Mouse (Mus musculus) hindbrain, embryonic 15.5 days (tissue): ENCODE measurements around the gene Ip6k3. TPM values are rescaled to one million over a fixed set of nuclear protein-coding genes. Genes with fewer than 3 reads are reported as not detected.

Experiments
- ATAC-seq: fragments of 200-750 bp; cut with Nextera tagmentation; 2 replicates; pipeline ENCODE4 v1.8.0; 2017; ENCODE audit warnings: low read depth, moderate number of reproducible peaks, moderate TSS enrichment; ENCODE audit not compliant: low FRiP score
- H3K27ac ChIP-seq: fragments of 300-500 bp; sonication (generic); replicated peaks from 2 replicates; pipeline ENCODE4 v1.5.1; 2015; ENCODE audit warnings: mild to moderate bottlenecking, inconsistent platforms
- H3K27me3 ChIP-seq: fragments of 300-500 bp; sonication (generic); 2 replicates; pipeline ENCODE4 v1.6.1; 2015; ENCODE audit warnings: control low read depth, inconsistent platforms
- H3K36me3 ChIP-seq: fragments of 300-500 bp; sonication (generic); 2 replicates; pipeline ENCODE4 v1.6.1; 2015; ENCODE audit warnings: control low read depth, inconsistent platforms
- H3K4me1 ChIP-seq: fragments of 300-500 bp; sonication (generic); replicated peaks from 2 replicates; pipeline ENCODE4 v1.6.1; 2015; ENCODE audit warnings: control low read depth, inconsistent platforms
- H3K4me2 ChIP-seq: fragments of 300-500 bp; sonication (generic); 2 replicates; pipeline ENCODE4 v1.6.1; 2015; ENCODE audit warnings: moderate library complexity, mild to moderate bottlenecking, inconsistent platforms
- H3K4me3 ChIP-seq: fragments of 300-500 bp; sonication (generic); 2 replicates; pipeline ENCODE4 v1.5.1; 2015; ENCODE audit warnings: mild to moderate bottlenecking, inconsistent platforms
- H3K9ac ChIP-seq: fragments of 300-500 bp; sonication (generic); 2 replicates; pipeline ENCODE4 v1.6.1; 2015; ENCODE audit warnings: inconsistent platforms
- H3K9me3 ChIP-seq: fragments of 300-500 bp; sonication (generic); 2 replicates; pipeline ENCODE4 v1.6.1; 2016; ENCODE audit warnings: control low read depth, inconsistent platforms
- WGBS: fragments of 180-500 bp; shearing (Covaris S2); methylation state at CpG from one replicate; pipeline ENCODE4 v1.1.7; 2015; 5-methylcytosine and 5-hydroxymethylcytosine counted together
- polyA plus RNA-seq: library from polyadenylated mRNA; unstranded; fragments of >200 nt; fragmentation: Nextera tagmentation; extraction: Ambion mirVana; gene quantifications from 2 replicates; pipeline ENCODE4 v1.2.1, GENCODE M21; 2015

Gene Ip6k3
- polyA plus RNA-seq, 1 experiment from 2014 or later = 0.26 TPM

DNA sequence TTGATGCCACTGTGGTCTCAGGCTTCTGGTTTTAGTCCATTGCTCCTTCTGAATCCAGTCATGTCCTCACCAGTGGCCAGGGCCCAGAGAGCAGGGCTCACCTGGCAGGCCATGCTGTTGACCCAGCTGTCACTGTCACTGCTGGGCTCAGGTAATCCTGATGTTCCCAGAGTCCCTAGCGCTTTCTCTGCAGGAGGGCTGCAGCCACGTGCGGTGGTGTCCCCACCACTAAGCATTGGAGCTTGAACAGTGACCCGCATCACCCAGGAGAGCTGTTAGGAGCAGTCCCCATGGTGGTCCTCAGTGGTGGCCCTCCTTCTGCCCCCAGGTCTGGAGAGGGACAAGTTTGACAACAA lies 48.1 kb downstream of the Ip6k3 start:
- 65% methylated on average over 4 of the region's 4 CpGs for WGBS
- Histone ChIP-seq H3K9me3 (no peaks in the 10 kb centered on the region), H3K4me3 (no peak overlapping the region), H3K9ac (no peak overlapping the region), H3K27me3 (no peaks in the 10 kb centered on the region), H3K4me1 (peaks cover 26% of the 10 kb centered on the region), H3K27ac (no peak overlapping the region), H3K4me2 (no peak overlapping the region), H3K36me3 (0 out of 2 replicates have a peak, but pooled peaks cover 10% of the 10 kb centered on the region)
- ATAC-seq = no peak

DNA sequence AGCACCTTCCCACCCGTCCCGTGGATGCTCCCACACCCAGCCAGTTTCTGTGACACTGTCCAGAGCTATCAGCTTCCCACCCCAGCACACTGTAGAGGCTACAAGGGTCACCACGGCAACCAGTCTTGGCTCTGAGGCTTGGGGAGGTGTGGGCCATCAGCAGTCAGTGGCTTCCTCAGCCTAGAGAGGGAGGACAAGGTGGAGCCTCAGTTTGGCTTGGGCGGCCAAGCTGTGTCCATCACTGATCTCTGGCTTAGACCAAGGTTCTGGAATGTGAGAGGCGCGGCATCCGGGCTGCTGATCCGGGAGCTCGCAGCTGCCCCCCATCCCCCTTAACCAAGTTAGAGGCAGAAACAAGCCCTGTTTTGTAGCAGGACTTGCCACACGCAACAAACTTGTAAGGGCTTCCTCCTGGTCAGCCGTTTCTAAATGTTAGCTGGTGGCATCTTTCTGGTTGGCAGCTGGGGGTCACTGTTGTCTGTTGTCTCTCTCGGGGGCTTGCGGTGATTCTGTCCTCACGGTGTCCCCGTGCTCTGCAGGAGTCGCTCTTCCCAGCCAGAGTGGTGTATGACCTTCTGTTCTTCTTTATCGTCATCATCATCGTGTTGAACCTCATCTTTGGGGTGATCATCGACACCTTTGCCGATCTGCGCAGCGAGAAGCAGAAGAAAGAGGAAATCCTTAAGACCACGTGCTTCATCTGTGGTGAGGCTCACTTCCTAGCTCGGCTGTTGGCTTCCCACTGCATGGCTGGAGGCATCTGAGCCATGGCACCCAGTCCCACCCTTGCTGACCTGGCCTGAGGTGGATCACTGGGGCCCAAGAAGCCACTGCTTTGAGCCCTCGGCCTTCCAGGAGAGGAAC lies 48.7 kb downstream of the Ip6k3 start:
- no peaks in the 10 kb centered on the region for H3K27me3 ChIP-seq
- H3K9ac ChIP-seq = no peak overlapping the region
- 0 out of 2 replicates have a peak, but pooled peaks cover 8% of the 10 kb centered on the region for H3K36me3 ChIP-seq
- H3K4me3 ChIP-seq = no peak overlapping the region
- no peak overlapping the region for H3K27ac ChIP-seq
- ATAC-seq = no peak
- H3K4me1 ChIP-seq = peaks cover 24% of the 10 kb centered on the region
- H3K9me3 ChIP-seq = no peaks in the 10 kb centered on the region
- WGBS = 88% methylated on average over 25 of the region's 25 CpGs
- no peak overlapping the region for H3K4me2 ChIP-seq

DNA sequence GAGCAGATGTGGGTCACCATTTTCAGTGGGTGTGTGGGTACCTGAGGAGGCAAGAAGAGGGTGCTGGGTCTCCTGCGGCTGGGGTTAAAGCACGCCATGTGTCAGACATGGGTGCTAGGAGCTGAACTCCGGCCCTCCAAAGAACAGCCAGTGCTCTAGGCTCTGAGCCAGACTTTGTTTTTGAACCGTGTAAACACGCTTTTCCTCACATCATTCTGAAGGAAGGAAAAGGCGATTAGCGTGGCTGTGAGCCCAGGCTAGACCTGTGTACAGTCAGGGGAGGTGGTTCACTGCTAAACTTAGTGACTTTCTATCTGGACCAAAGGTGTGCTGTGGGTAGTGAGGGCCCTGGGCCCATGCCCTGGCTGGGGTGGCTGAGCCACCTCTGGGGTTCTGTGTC lies 57.5 kb downstream of the Ip6k3 start:
- Histone ChIP-seq H3K9me3 (no peaks in the 10 kb centered on the region), H3K27ac (no peak overlapping the region), H3K4me3 (no peak overlapping the region), H3K4me1 (no peaks in the 10 kb centered on the region), H3K4me2 (no peak overlapping the region), H3K27me3 (no peaks in the 10 kb centered on the region), H3K9ac (no peak overlapping the region), H3K36me3 (no peaks in the 10 kb centered on the region)
- WGBS = 89% methylated on average over 7 of the region's 7 CpGs
- no peak for ATAC-seq

DNA sequence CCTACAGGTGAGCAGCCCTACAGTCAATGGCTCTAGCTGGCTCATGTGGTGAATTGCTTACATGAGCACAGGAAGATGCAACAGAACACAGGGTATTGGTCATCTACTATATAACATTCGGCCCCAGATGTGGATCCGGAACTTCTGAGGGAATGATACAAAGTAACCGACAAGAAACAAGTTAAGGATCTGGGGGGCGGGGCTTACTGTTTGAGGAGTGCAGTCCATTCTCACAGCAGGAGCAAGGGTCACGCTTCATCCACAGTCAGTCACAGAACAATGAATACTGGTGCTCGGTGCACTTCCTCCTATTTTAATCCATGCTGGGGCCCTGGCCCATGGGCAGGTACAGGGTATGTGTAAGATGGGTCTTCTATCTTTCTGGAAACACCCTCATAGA lies 59.7 kb downstream of the Ip6k3 start:
- Histone ChIP-seq H3K27me3 (no peaks in the 10 kb centered on the region), H3K4me2 (no peak overlapping the region), H3K27ac (no peak overlapping the region), H3K9me3 (no peaks in the 10 kb centered on the region), H3K4me3 (no peak overlapping the region), H3K9ac (no peak overlapping the region), H3K36me3 (no peaks in the 10 kb centered on the region), H3K4me1 (no peaks in the 10 kb centered on the region)
- ATAC-seq = no peak
- WGBS = 71% methylated on average over 6 of the region's 6 CpGs

DNA sequence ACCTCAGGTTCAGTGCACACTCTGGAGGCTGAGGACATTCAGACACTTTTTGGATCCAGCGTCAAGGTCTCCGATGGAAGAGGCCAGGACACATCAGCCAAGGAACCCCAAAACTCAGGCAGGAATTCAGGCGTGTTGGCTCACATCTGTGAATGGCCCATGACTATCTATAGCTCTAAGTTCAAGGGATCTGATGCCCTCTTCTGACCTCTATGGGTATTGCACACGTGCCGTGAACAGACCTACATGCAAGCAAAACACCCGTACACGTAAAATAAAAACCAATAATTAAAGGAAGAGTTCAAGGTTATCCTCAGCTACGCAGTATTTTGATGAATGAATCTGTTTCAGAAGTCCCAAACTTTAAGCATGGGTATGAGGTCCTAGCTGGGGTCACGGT lies 60.9 kb downstream of the Ip6k3 start:
- H3K4me1 ChIP-seq = no peaks in the 10 kb centered on the region
- no peak for ATAC-seq
- no peak overlapping the region for H3K27ac ChIP-seq
- H3K9ac ChIP-seq = no peak overlapping the region
- H3K27me3 ChIP-seq = no peaks in the 10 kb centered on the region
- H3K9me3 ChIP-seq = no peaks in the 10 kb centered on the region
- 91% methylated on average over 9 of the region's 9 CpGs for WGBS
- H3K36me3 ChIP-seq = no peaks in the 10 kb centered on the region
- no peak overlapping the region for H3K4me3 ChIP-seq
- no peak overlapping the region for H3K4me2 ChIP-seq

DNA sequence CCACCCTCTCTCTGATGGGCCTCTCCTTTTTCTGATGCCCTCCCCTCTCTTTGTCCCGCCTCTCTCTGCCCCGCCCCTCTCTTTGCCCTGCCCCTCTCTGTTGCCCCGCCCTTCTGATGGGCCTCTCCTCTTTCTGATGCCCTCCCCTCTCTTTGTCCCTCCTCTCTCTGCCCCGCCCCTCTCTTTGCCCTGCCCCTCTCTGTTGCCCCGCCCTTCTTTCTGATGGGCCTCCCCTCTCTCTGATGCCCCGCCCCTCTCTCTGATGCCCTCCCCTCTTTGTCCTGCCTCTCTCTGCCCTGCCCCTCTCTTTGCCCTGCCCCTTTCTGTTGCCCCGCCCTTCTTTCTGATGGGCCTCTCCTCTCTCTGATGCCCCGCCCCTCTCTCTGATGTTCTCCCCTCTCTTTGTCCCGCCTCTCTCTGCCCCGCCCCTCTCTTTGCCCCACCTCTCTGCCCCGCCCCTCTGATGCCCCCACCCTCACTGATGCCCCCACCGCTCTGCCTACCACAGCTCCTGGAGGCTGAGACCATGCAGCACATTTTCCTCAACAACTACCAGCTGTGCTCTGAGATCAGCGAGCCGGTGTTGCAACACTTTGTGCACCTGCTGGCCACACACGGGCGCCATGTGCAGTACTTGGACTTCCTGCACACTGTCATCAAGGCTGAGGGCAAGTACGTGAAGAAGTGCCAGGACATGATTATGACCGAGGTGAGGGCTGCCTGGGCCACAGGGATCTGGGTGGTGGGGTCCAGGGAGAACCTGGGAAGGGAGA lies 61.7 kb downstream of the Ip6k3 start:
- no peaks in the 10 kb centered on the region for H3K27me3 ChIP-seq
- no peaks in the 10 kb centered on the region for H3K9me3 ChIP-seq
- no peaks in the 10 kb centered on the region for H3K4me1 ChIP-seq
- H3K4me2 ChIP-seq = no peak overlapping the region
- no peak overlapping the region for H3K4me3 ChIP-seq
- H3K36me3 ChIP-seq = no peaks in the 10 kb centered on the region
- WGBS = 71% methylated on average over 12 of the region's 18 CpGs
- ATAC-seq = no peak
- H3K27ac ChIP-seq = no peak overlapping the region
- no peak overlapping the region for H3K9ac ChIP-seq

DNA sequence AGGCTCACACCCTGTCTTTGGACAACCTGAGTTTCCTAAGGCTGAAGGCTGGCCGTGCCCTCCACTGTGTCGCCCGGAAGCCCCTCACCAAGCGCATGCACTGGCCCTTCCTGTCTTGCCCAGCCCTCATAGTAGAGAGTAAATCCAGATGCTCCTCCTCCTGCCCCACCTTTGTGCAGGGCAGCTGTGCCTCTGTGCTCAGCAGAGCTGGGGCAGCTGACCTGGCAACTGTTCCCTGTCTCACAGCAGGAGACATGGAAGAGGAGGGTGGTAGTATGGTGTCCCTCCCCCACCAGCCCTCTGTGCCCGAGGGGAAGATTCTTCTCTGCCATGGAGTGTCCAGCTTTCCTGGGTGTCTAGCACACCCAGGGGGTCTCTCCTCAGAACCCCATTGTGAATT lies 65.9 kb downstream of the Ip6k3 start:
- Histone ChIP-seq H3K4me2 (no peak overlapping the region), H3K27me3 (no peaks in the 10 kb centered on the region), H3K4me1 (no peaks in the 10 kb centered on the region), H3K9me3 (no peaks in the 10 kb centered on the region), H3K4me3 (no peak overlapping the region), H3K27ac (no peak overlapping the region), H3K36me3 (no peaks in the 10 kb centered on the region), H3K9ac (no peak overlapping the region)
- no peak for ATAC-seq
- WGBS = 76% methylated on average over 5 of the region's 5 CpGs

DNA sequence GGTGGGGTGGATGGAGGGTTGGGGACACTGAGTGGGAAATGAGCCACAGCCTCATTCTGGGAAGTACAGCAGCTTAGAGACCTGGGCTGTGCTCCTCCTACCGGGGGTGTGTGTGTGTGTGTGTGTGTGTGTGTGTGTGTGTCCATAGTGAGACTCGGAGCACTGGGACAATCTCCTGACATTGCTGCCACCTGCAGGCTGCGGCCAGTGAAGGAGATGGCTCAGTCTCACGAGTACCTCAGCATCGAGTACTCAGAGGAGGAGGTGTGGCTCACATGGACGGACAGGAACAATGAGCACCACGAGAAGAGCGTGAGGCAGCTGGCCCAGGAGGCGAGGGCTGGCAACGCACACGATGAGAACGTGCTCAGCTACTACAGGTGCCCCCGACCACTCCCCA lies 71.9 kb downstream of the Ip6k3 start:
- 23% methylated on average over 13 of the region's 13 CpGs for WGBS
- no peaks in the 10 kb centered on the region for H3K9me3 ChIP-seq
- no peaks in the 10 kb centered on the region for H3K36me3 ChIP-seq
- H3K4me1 ChIP-seq = no peaks in the 10 kb centered on the region
- ATAC-seq = peak; percentile 49; the same call in 1 of the 2 replicates
- H3K9ac ChIP-seq = no peak overlapping the region
- H3K4me2 ChIP-seq = no peak overlapping the region
- no peak overlapping the region for H3K27ac ChIP-seq
- no peaks in the 10 kb centered on the region for H3K27me3 ChIP-seq
- H3K4me3 ChIP-seq = no peak overlapping the region

Other genes with a start within 250 kb of the Ip6k3 start
- gene Phf1, start 234.7 kb downstream of the Ip6k3 start, polyA plus RNA-seq = 32.3 and 34.7 TPM in 2 replicates
- gene Cuta, start 228.2 kb downstream of the Ip6k3 start, polyA plus RNA-seq = 134 and 138 TPM in 2 replicates
- 4.7 and 5.1 TPM in 2 replicates for gene Syngap1, start 226.5 kb downstream of the Ip6k3 start, polyA plus RNA-seq
- 14.6 and 14.7 TPM in 2 replicates for gene Zbtb9, start 194.6 kb downstream of the Ip6k3 start, polyA plus RNA-seq
- 4.1 and 4.5 TPM in 2 replicates for gene Bak1, start 138.8 kb downstream of the Ip6k3 start, polyA plus RNA-seq
- gene Itpr3, start 110.5 kb downstream of the Ip6k3 start, polyA plus RNA-seq = 0.79 and 1.2 TPM in 2 replicates
- 379 and 389 TPM in 2 replicates for gene Uqcc2, start 33.9 kb downstream of the Ip6k3 start, polyA plus RNA-seq
- 20.8 and 23.7 TPM in 2 replicates for gene Lemd2, start 36.7 kb upstream of the Ip6k3 start, polyA plus RNA-seq